Mouse (Mus musculus): Measurements from ENCODE around the gene Zfp366.
"Not testable (repeated sequence)": the region's sequence is repeated elsewhere in the genome, so short reads cannot be mapped to it uniquely, and the experiment has no call there.

Zfp366 gene

DNA sequence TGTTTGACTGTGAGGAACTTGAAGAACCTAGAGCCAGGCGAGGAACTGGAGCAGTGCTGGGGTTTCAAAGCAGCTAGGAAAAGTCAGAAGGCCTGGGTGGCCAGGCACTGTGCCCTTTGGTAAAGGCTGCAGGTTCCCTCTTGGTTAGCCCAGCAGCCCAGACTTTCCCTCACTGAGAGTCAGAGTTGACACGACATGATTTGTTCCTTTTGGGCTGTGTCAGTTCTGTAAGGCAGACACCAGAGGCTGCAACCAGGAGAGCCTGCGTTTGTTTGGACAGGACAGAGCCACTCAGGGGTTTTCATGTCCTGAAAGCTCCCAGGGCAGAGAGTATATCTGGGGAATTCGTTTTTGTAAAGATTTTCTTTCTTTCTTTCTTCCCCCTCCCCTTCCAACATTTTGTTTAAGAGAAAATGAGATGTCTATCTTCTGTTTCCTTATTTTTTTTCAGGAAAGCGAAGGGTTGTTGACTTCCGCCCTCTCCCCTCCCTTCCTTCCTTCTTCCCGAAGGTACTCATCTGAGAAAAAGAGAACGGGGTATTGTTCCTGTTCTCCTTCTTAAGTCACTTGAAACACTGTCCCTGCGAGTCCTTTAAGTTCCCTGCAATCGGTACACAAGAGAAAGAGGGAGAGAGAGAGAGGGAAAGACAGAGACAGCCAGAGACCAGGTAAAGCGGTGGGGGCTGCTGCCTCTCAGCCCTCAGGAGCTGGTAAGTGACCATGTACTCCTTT is at the start of gene Zfp366:
Gene Zfp366, plus strand, starts transcription at position 669 of the 732 bp plus-strand sequence.
- DNase-seq (ENCODE audit: low read depth): no peak

DNA sequence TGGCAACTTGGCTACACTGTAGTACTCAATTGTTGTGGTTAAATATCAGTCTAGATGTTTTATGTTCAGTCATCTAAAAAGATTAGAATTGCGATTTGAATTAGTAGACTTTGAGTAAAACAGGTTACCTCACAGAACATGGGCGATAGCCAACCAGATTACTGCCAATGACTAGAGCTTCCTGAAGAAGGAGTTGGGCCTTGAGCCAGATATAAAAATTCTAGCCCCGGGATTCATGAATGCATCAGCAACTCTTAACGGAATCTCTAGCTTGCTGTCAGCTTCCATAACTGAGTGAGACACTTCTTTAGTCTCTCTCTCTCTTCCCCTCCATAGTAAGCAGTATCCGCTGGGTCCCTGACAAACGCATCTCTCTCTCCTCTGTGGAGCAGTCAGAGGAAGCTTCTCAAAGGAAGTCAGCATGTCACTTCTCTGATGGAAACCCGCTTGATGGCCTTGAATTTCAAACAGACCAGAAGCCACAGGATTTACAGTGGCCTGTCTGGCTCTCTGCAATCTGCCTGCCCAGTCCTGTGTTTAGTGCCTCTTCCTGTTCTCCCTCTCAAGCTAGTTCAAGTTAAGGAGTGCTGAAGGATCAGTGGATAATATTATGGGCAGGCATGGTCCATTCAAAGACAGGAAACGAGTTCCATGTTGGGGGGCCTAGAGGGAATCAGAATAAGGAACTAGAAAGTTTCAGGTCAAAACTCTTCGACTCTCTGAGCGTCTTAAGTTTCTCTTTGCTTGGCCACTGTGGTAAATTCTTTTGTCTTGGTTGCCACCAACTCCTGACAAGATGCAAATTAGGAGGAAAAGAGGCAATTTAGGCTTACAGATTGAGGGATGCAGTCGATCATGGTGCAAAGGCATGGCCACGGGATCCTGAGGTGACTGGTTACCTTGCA is 46.0 kb upstream of the Zfp366 start:
- DNase-seq (ENCODE audit: low read depth): peak; percentile 67

DNA sequence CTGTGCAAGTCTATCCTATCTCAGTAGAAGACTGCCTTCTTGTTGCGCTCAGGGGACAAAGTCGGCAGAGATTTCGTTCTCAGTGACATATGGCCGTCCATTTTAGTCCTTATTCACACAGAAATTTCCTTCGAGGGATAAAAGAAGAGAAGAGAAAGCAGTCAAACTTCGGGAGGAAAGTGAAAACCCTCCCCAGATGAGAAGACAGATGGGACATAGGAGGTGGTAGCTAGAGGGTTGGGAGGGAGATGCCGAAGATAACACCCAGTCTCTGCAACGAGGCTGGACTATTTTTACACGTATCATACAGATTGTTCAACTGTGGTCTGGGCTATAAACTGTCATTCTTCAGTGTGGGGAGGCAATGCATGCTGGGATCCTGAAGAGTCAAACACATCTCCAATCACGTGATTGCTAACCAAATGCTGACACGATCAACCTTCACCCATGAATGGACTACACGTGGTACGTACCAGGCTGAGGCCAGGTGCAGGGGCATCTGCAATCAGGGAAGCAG is 38.2 kb upstream of the Zfp366 start:
- no peak for DNase-seq (ENCODE audit: low read depth)

DNA sequence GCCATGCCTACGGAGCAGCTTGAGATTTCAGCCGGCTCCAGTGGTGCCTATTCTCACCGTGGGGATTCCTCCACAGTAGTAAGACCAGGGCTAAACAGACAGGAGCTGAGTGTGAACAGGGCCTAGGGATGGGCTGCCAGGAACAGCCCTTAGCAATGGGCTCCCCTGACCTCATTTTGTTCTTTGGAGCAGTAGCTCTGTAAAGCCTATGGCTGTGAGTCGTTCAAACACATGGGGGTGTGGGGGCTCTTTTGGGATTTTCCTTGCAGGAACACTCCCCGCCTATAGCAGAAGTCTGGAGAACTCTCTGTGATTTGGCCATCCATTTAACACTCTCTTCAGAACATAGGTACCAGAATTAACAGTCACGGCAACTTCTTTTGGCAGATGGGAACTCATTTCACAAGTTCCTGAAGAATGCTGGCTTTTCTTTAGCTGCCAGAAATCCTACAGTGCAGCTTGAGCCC is 36.9 kb upstream of the Zfp366 start:
- no peak for DNase-seq (ENCODE audit: low read depth)

DNA sequence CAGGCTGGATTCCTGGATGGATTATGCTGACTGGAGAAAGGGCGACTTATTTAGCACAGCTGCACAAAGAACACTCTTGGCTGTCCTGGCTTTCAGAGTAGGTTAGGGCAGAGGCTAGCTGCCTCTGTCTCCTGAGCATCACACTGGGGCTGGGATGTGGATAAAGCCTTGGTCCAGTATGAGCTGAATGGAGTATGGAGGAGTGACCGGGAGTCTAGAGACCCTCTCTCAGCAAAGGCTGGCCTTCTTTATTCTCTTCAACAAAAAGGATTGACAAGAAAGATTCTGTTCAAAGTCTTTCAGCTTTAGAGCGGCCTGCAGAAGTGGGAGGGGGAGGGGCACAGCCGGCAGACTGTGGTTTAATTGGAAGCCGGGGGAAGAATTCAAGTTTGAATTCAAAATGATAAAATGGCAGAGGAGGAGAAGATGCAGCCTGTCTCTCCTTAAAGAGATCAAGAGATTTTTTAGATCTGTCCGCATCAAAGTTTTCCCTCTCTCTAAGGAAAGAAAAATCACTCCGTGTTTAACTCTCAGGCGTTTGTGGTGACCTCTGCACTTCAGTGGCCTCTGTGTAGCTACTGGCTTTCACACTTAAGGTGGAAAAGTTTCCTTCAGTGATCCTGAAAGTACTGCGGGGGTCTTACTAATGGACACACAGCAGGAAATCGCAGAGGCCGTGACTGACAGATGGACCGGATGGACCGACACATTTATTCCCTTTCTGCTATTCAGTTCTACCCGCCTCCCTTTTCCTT is 34.9 kb upstream of the Zfp366 start:
- no peak for DNase-seq (ENCODE audit: low read depth)

DNA sequence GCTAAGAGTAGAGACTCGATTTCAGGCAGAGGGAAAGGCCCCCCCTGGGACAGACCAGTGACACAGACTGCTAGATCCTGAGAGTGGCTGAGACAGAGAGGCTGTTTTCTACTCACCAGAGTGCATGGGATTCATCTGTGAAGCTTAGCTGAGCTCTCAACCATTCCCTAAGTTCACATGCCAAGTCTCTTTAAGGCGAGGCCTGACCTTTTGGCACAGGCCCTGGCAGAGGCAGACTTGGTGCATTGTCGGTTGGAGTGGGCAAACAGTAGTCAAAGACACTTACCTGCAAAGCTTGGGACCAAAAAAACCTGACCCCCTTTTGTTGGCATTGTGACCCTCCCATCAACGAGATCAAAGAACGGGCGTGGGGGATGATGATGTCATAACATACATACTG is 34.0 kb upstream of the Zfp366 start:
- no peak for DNase-seq (ENCODE audit: low read depth)

DNA sequence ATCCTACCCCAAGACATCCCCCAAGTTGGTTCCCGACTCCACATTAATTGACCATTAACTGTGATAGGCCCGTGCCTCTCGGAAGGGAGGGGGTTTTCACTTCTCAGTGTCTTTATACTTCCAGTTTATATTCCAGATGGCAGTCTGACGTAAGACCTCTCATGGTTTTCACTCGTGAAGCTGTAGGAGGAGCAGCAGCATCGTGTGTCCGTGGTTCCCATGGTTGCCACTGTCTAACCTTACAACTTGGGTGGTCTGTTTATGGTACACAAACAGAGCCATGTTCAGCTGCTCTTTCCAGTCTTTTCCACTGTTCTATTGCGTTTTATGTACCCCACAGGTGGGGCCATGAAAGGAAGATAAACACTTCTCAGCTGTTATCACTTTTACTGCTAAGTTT is 33.5 kb upstream of the Zfp366 start:
- no peak for DNase-seq (ENCODE audit: low read depth)

DNA sequence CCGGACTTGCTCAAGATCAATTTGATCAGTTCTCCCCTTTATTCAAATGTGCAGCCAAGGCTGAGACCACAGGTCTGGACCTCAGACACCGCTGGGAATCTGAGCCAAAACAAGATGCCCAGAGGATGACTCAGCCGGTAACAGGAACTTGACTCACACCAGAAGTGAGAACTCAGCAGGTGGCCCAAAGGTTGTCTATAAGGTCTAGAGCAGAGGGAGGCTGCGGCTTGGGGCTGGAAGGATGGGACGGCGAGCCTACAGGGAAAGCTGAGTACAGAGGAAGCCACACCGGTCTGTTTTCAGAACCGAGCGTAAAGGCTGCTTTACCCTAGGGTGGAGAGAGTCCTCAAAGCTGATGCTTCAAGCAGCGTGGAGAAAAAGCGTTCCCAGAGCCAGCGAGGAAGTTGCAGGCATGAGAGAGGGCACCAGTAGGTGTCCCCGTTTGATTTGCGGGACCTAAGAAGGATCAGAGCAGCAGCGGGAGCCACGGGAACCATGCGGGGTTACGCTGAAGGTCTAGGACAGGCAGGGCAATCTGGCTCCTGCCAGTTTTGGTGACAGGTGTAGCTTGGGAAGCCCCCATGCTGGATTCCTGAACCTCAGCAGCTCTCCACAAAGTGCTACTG is 32.2 kb upstream of the Zfp366 start:
- DNase-seq (ENCODE audit: low read depth): peak; percentile 62

DNA sequence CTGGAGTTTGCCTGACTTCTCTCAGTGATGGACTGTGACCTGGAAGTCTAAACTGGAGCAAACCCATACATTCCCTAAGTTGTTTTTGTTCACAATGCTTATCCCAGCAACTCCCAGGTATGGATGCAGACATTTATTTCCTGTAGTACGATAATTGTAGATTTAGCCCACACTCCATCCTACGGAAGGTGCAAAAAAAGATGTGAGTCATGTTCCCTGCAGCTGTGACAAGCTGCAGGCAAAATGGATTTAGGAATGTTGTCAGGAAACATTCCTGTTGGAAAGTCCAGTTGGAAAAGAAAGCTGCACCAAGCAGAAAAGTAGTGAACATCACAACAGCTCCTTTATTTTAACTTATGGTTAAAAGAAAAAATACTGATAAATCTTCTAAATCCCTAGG is 26.9 kb upstream of the Zfp366 start:
- DNase-seq (ENCODE audit: low read depth): no peak

DNA sequence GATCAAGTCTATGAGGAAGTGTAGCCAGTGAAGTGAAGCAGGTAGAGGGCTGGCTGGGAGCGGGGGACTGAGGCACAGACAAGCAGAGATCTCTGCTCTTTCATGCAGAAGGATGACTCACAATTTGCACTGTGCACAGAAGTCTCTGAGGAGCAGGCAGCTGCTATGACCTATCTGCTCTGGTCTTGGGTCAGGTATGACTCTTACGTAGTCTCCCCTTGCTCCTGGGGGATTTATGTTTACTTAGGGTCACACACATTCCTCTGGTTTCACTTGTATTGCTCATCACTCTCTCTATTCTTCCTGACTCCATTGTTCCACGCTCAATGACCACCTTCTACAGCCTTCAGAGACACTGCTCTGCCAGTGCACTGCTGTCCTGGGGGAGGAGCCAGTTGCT is 25.9 kb upstream of the Zfp366 start:
- no peak for DNase-seq (ENCODE audit: low read depth)

DNA sequence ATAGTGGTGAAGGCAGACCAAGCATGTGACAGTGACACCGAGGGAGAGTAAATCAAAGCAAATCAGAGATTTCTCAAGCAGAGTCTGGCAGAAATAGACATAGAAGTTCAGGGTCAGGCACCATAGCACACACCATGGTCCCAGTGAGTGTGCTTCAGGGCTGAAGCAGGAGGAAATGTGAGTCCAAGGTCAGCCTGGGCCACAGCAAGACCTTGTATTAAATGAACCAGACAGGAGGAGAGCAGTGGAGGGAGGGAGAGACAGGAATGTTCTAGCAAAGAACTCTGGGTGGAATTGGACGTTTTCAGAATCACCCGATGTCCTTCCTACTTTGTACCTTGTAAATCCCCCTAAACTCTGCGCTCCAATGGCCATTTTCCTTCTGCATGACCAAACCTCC is 21.6 kb upstream of the Zfp366 start:
- no peak for DNase-seq (ENCODE audit: low read depth)

DNA sequence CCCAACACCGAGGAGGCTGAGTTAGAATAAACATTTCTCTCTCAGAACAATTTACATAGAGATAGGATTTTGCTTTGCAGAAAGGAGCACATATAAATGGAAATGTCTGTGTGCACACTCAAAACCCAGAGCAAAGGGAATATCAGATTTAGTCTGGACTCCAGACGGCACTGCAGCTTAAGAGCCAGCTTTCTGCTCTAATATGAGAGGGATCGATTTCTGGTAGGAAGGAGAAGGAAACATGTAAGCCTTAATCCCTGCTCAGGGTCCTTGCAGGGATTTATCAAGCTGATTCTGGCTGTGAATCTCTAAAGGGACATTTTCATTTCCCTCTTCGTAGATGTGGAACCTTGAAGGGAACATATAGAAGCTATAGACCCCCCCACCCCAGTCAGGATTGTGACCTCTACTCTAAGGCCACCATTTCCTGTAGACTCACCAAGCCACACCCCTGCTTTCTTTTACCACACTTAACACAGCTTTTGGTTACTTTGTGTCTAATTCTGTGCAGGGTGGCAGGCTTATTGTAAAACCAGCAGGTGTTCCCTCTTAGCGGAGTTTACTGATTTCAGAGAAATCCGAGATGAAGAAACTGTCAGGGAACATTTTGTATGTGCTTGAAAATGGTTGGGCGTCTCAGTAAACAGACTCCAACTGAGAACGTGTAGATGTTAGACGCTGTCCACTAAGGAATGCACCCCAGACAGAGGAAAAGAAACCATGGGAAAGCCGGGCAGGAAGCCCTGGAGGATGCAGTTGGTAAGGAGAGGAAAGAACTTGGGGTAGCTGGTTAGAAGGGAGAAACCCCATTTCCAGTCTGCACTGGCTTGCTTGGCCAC is 20.9 kb upstream of the Zfp366 start:
- DNase-seq (ENCODE audit: low read depth): peak; percentile 46

DNA sequence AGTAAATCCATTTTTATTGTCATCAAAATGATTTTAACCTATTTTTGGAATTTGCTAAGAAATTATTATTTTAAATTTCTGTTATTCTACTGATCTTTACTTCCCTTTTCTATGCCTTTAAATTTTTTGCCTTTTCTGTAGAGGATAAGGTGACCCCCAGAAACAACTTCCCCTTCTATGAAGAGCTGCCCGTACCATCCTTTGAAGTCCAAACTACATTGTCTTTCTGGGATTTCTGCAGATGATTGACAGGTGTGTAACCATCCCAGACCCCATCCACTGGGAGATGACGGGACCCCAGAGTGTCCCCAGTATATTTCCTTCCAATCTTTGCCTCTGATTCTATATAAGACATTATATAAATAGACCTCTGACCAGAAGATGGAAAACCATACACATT is 20.3 kb upstream of the Zfp366 start:
- no peak for DNase-seq (ENCODE audit: low read depth)

DNA sequence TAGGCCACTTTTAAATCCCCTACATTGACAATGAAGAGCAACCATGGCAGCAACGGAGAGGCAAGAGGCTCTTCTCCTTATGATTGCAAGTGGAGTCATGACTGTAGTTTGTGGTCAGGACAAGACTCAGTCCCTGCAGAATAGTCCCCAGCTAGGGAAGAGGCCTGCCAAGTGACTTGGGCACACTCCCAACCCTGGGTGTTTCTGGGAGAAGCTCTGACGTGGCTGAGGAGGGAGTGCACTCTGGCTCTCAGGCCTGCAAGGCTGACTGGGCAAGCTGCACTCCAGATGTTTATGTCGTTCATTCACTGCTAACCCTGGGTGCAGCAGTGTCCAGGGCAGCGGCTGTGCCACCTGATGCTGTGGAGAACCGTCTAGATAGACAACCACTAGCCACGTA is 15.2 kb upstream of the Zfp366 start:
- DNase-seq (ENCODE audit: low read depth): peak; percentile 41

DNA sequence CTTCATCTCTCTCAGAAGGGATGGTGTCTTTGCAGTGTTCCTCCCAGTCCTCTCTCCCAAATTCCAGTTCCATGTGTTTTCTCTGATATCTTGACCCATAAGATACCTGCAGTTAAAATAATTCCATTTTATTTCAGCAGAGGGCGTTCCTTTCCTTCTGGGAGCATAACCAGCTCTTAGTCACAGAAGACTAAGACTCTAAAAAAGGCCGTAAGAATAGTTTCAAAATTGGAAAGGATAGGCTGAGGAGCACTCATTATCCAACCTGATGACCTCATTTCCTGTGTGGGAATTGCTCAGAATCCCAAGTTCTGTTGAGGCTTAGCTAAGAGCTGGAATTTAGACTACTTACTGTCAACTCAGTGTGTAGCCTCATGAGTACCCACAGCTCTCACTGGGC is 14.3 kb upstream of the Zfp366 start:
- DNase-seq (ENCODE audit: low read depth): peak; percentile 50

DNA sequence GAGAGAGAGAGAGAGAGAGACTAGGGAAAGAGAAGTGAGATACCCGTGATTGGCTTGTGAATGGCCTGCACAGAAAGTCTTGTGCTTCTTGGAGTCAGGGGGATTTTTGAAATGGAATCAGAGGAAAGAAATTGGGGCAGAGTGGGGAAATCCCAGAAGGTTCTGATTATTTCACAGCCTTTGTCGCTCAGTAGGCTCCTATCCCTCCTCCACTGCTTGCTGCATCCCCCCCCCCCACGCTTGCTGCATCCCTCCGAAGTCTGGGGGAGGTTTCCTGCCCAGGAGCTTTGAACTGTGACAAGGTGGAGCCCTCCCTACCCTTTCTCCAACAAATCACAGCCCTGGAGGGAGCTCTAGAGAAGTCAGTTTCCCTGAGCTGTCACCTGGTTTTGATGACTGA is 10.8 kb upstream of the Zfp366 start:
- DNase-seq (ENCODE audit: low read depth): no peak

DNA sequence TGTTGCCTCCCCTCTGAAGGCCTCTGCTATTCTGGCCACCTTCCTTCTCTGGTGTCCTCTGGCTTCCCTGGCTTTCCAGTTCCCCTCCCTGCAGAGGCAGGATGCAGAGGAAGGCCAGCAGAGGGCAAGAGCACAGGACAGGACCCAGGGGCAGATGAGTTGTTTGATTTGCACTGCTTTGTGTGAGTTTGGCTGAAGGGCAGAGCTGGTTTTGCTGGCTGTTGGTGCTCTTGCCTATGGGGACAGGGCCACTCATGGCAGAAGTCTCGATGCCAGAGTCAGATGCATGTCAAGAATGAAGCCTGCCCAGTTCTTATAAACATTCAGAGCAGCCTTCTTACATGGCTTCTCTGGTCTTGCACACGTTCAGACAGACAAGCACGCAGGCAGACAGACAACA is 1.8 kb upstream of the Zfp366 start:
- DNase-seq (ENCODE audit: low read depth): not testable (repeated sequence)

DNA sequence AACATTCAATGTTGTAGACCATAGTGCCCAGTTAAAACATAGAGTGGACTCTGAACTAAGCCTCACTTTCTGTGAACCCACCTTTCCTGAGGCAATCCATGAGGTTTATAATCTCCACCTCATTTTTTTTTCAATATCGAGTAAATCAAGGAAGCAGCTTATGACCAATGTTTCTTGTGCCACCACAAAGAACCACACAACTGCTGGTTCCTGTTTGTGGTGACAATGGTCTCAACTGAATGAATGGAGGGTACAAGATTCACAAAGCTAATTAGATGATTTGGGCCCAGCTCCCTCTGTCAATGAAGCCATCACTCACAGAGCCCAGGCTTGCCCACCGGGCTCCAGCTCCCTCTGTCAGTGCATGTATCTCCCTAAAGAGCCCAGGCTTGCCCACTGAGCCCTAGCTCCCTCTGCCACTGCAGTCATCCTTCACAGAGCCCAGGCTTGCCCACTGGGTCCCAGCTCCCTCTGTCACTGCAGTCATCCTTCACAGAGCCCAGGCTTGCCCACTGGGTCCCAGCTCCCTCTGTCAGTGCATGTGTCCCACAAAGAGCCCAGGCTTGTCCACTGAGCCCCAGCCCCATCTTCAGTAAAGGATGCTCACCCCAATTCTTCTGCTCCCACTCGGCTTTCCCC is 1.2 kb upstream of the Zfp366 start:
- no peak for DNase-seq (ENCODE audit: low read depth)

DNA sequence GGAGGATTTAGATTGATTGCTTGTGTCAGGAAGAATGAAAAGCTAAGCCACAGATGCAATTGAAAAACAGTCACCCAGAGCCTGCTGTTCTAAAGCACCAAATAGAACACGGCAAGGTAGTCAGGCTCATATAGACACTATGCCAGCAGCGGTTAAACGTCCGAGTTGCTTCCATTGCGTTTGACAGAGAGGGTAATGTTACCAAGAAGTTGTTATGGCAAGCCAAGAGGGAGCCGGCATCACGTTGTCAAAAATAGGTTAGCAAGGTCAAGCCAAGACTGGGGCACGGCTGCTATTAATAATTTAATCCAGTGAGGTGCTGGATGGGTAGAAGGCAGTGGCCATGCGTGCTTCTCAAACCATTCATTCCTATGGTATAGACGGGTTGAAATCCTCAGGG is 950 bp downstream of the Zfp366 start:
- no peak for DNase-seq (ENCODE audit: low read depth)

DNA sequence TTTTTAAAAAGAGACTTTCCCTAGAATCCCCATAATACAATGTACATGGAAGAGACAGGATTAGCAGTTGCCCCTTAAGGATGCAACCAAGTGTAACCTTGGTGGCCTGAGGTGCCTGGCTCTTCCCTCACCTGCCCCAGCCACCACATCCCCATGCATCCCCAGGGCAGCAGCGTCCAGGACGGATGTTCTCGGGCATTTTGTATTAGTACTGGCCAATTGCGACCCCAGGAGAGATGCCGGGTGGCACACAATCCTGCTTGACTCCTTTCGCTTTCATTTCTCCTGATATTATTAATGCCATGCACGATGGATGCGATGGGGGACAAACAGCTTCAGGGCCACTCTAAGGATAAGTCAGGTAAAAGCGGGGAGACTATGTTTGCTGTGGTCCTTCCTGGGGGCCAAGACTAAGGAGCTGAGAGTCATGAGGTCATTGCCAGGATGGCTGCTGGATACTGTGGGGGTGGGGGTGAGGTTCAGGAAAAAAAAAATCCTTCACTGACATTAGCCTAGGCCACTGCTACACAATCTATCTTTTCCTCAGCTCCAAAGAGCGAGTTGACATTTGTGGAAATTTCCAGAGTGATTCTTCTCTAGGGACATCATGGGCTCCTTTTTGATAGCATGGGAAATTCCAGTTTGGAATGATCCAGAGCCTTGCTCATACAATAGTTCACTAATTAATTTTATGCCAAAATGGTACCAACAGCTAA is 1.7 kb downstream of the Zfp366 start:
- DNase-seq (ENCODE audit: low read depth): no peak

All from NIH3T3 (cell line).